ENCODE assay signal across 31 mouse cellular contexts in the genomic region with DNA sequence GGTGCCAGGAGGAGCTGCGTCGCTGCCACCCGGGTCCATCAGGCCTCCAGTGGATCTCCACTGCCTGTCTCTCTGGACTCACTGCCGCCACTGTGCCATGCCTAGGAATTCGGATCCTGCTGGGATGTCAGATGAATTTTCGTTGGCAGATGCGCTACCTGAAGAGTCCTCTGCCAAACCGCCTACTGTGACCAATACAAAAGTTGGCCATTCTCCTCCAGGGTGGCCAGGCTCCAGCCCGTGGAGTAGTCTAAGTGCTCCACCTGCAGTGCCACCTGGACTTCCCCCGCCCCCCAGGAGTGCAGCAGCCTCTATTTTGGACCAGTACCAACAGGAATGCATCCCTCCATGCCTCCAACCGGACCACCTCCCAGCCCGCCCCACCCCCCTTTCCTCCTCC. TPM values are rescaled to one million over a fixed set of nuclear protein-coding genes. Genes with fewer than 3 reads are reported as not detected.
DNase-seq lines count a peak whose midpoint lies in the region.
"Had no signal": no experiment of that assay in that cellular context is flagged by ENCODE, and none has a peak within 500 bp of the region (broad histone marks: within the 10 kb centered on the region; RNA-seq: fewer than 3 reads in every experiment).

No protein-coding gene starts in this region.

- intact Hi-C loops in heart, postnatal 10 days (cut with DNase I) = no loop called here

- WGBS in heart, embryonic 10.5 days = 73% methylated on average over 12 of the region's 12 CpGs

- no peaks in the 10 kb centered on the region for H3K4me1 ChIP-seq in heart, embryonic 10.5 days
- H3K4me1 ChIP-seq: embryonic facial prominence, embryonic 13.5 days; forebrain, embryonic 10.5 days; heart, embryonic 15.5 days; hindbrain, embryonic 12.5 days; lung, embryonic 15.5 days; midbrain, embryonic 13.5 days; neural tube, embryonic 13.5 days had no signal

- DNase-seq in heart, embryonic 10.5 days (ENCODE audit: low spot score) = peak; percentile 48
- DNase-seq in heart, postnatal 10 days = no peak
- DNase-seq in cerebellum, adult 18-20 months = peak; percentile 88 to 90
- DNase-seq in cerebellum, postnatal 10 days = peak; percentile 76 to 78
- DNase-seq in adrenal gland, postnatal 25 days = no peak
- no peak for DNase-seq in frontal cortex, postnatal 10 days (ENCODE audit: low spot score in 2 of 2)
- DNase-seq in lung, postnatal 10 days = no peak
- DNase-seq: heart, postnatal 36 days; kidney, adult 9 months; kidney, postnatal 10 days; layer of hippocampus, postnatal 36 days; liver; lung, postnatal 36 days; right cerebral cortex, postnatal 4 days; thymus, adult 2 months; thymus, postnatal 36 days had no signal

- no peaks in the 10 kb centered on the region for H3K9me3 ChIP-seq in heart, embryonic 10.5 days
- H3K9me3 ChIP-seq: embryonic facial prominence, embryonic 13.5 days; forebrain, embryonic 10.5 days; heart, embryonic 15.5 days; hindbrain, embryonic 12.5 days; lung, embryonic 15.5 days; midbrain, embryonic 13.5 days; neural tube, embryonic 13.5 days had no signal

- no peaks in the 10 kb centered on the region for H3K36me3 ChIP-seq in heart, embryonic 10.5 days
- H3K36me3 ChIP-seq: embryonic facial prominence, embryonic 13.5 days; forebrain, embryonic 10.5 days; heart, embryonic 15.5 days; hindbrain, embryonic 12.5 days; lung, embryonic 15.5 days; midbrain, embryonic 13.5 days; neural tube, embryonic 13.5 days had no signal

- no peaks in the 10 kb centered on the region for H3K27me3 ChIP-seq in heart, embryonic 10.5 days (ENCODE audit: insufficient read depth, poor library complexity, severe bottlenecking)
- H3K27me3 ChIP-seq: embryonic facial prominence, embryonic 13.5 days; hindbrain, embryonic 12.5 days; lung, embryonic 15.5 days; midbrain, embryonic 13.5 days; neural tube, embryonic 13.5 days had no signal

- H3K27ac ChIP-seq in heart, embryonic 10.5 days = no peak overlapping the region
- H3K27ac ChIP-seq: embryonic facial prominence, embryonic 13.5 days; forebrain, embryonic 10.5 days; heart, embryonic 15.5 days; hindbrain, embryonic 12.5 days; liver, embryonic 14.5 days; lung, embryonic 15.5 days; midbrain, embryonic 13.5 days; neural tube, embryonic 13.5 days had no signal

- no peak overlapping the region for H3K4me3 ChIP-seq in heart, embryonic 10.5 days
- H3K4me3 ChIP-seq: embryonic facial prominence, embryonic 13.5 days; forebrain, embryonic 10.5 days; heart, embryonic 15.5 days; hindbrain, embryonic 12.5 days; lung, embryonic 15.5 days; midbrain, embryonic 13.5 days; neural tube, embryonic 13.5 days had no signal

RNA-seq across cellular contexts. Expression of a gene that starts 7.7 kb away (rescaled TPM):
- polyA plus RNA-seq in heart, embryonic 10.5 days (2016; fragmentation: Nextera tagmentation; extraction: Ambion mirVana) = not detected in 2 replicates
- total RNA-seq in heart, postnatal 10 days (2021) = not detected
- not detected in 2 replicates for total RNA-seq in adrenal gland, postnatal 25 days (2021)
- total RNA-seq: adrenal gland, adult 18-20 months; common myeloid progenitor, adult 5-6 weeks; gastrocnemius, adult 8-10 months; gastrocnemius, postnatal 4 days; heart, adult 8-10 months; heart, postnatal 36 days; megakaryocyte-erythroid progenitor cell, adult 5-6 weeks had no signal
- polyA plus RNA-seq: embryonic facial prominence, embryonic 13.5 days; heart, embryonic 15.5 days; limb, embryonic 11.5 days; liver, embryonic 14.5 days; lung, embryonic 15.5 days had no signal

RNA-seq across cellular contexts. Expression of a gene that starts 19.7 kb away (rescaled TPM):
- polyA plus RNA-seq in heart, embryonic 10.5 days (2016; fragmentation: Nextera tagmentation; extraction: Ambion mirVana) = 2.8 and 4.4 TPM in 2 replicates
- total RNA-seq in heart, postnatal 10 days (2021) = 1 to 10 TPM; 6.2 to 6.6 TPM
- total RNA-seq in adrenal gland, postnatal 25 days (2021) = 9.3 and 10.2 TPM in 2 replicates

RNA-seq across cellular contexts. Expression of a gene that starts 47.3 kb away (rescaled TPM):
- polyA plus RNA-seq in heart, embryonic 10.5 days (2016; fragmentation: Nextera tagmentation; extraction: Ambion mirVana) = 8.7 and 16.0 TPM in 2 replicates
- total RNA-seq in heart, postnatal 10 days (2021) = 10 to 100 TPM; 77.3 to 80.7 TPM
- total RNA-seq in adrenal gland, postnatal 25 days (2021) = 98.1 and 99.6 TPM in 2 replicates

Comparison
In these comparisons a context has a peak if more than half of its experiments do, and no peak if none do; other contexts are left out.
1. DNase-seq: peak in heart, embryonic 10.5 days (single experiment), cerebellum, adult 18-20 months (2 of 2) and cerebellum, postnatal 10 days (2 of 2); none in heart, postnatal 10 days (0 of 2), adrenal gland, postnatal 25 days (single experiment), frontal cortex, postnatal 10 days (0 of 2) and lung, postnatal 10 days (single experiment).